Mouse (Mus musculus) liver, embryonic 14.5 days (tissue): ENCODE measurements at regions not wholly inside any gene's neighbourhood (a gene's known extent, or its start where the extent isn't known, plus 50 kb on each side); places are given as distances from the start of the nearest gene placed in this dataset.

Experiments used
- CTCF ChIP-seq: IDR thresholded peaks from 2 replicates; pipeline ENCODE4 v1.5.1; 2016; ENCODE audit warnings: antibody characterized with exemption, low read depth, control low read depth
- EP300 ChIP-seq: IDR thresholded peaks from 2 replicates; pipeline ENCODE4 v1.6.1; 2016; ENCODE audit warnings: antibody characterized with exemption, low read depth

- TF ChIP-seq CTCF (no peak), EP300 (no peak)
Observed at GRCm38 (mm10) chr3:115766153-115766552, 51.3 kb upstream of the S1pr1 start.
